Mouse (Mus musculus) gastrocnemius, postnatal 4 days (tissue): ENCODE results near the gene Dhx58. TPM values are rescaled to one million over a fixed set of nuclear protein-coding genes. Genes with fewer than 3 reads are reported as not detected.

ENCODE experiments used
- DNase-seq, 2 experiments: peaks; one replicate each; pipeline ENCODE4 v3.0.0; 2021 to 2022; ENCODE audit warnings: low spot score in 2 of 2, mixed read lengths in 2 of 2
- total RNA-seq, 2 experiments: library from RNA; stranded (reverse); gene quantifications; 2 replicates each; pipeline ENCODE4 v1.2.3; 2021

The Dhx58 gene
- total RNA-seq, 2 experiments from 2014 or later, result 1.0 to 1.1 TPM

- no peak for DNase-seq
Measured at GRCm38 (mm10) chr11:100648405-100648804, 55.7 kb downstream of the Dhx58 start.

DNA sequence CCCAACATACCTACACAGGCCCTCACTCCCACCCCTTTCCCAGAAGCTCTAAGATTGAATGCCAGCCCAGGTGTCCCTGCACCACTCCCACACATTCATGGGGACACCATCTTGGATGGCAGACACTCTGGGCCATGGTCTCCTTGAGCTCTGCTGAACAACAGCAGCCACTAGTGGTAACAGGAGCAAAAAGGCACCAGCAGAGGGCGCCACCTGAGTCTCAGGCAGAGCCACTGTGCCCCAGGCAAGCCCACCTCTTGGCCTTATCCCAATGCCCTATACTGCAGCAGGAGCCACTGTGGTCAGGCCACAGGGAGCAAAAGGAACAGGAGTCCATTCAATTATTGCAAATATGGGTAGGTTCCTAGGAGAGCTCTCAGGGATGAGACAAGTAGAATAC is 57.8 kb downstream of the Dhx58 start:
- peak in 1 of 2 experiments; percentile 46 for DNase-seq

Other genes starting within 250 kb of the Dhx58 start
- gene Klhl11, start 231.5 kb downstream of the Dhx58 start, total RNA-seq, result 10 to 100 TPM; 14.9 to 15.8 TPM
- gene Acly, start 176.3 kb downstream of the Dhx58 start, total RNA-seq, result 10 to 100 TPM; 54.1 to 57.9 TPM
- under 1 TPM; 0.13 to 0.22 TPM for gene Ttc25, start 158.7 kb downstream of the Dhx58 start, total RNA-seq
- gene Cnp, start 129.4 kb downstream of the Dhx58 start, total RNA-seq, result 10 to 100 TPM; 33.3 to 38.3 TPM
- 10 to 100 TPM; 42.5 to 43.7 TPM for gene Nkiras2, start 85.0 kb downstream of the Dhx58 start, total RNA-seq
- gene Dnajc7, start 84.1 kb downstream of the Dhx58 start, total RNA-seq, result 100 to 1,000 TPM; 192 to 239 TPM
- 1 to 10 TPM; 1.9 to 2.2 TPM for gene Zfp385c, start 11.8 kb downstream of the Dhx58 start, total RNA-seq
- gene Kat2a, start 8.2 kb upstream of the Dhx58 start, total RNA-seq, result 10 to 100 TPM; 20.6 to 21.6 TPM
- gene Hspb9, start 9.6 kb upstream of the Dhx58 start, total RNA-seq, result not detected
- gene Rab5c, start 33.9 kb upstream of the Dhx58 start, total RNA-seq, result 10 to 100 TPM; 76.7 to 79.7 TPM
- under 1 TPM in 1 of 2 experiments, not detected in 1; 0.10 TPM for gene Kcnh4, start 55.7 kb upstream of the Dhx58 start, total RNA-seq
- gene Hcrt, start 58.7 kb upstream of the Dhx58 start, total RNA-seq, result not detected
- 1 to 10 TPM; 9.0 to 9.5 TPM for gene Ghdc, start 66.7 kb upstream of the Dhx58 start, total RNA-seq
- 10 to 100 TPM; 76.1 to 90.4 TPM for gene Stat5b, start 146.5 kb upstream of the Dhx58 start, total RNA-seq
- 10 to 100 TPM; 35.6 to 41.4 TPM for gene Stat5a, start 155.1 kb upstream of the Dhx58 start, total RNA-seq
- gene Stat3, start 235.3 kb upstream of the Dhx58 start, total RNA-seq, result 10 to 100 TPM; 71.5 to 75.1 TPM